Mouse (Mus musculus) ES-E14 (cell line): ENCODE data around the gene Gm47995.
"Not testable (repeated sequence)": the region's sequence is repeated elsewhere in the genome, so short reads cannot be mapped to it uniquely, and the experiment has no call there.

Source experiments
- CHD2 ChIP-seq: IDR thresholded peaks from 2 replicates; pipeline ENCODE4 v1.6.1; 2014; ENCODE audit warnings: mild to moderate bottlenecking, low read depth, low read length, inconsistent platforms
- HCFC1 ChIP-seq: IDR thresholded peaks from 2 replicates; pipeline ENCODE4 v1.6.1; 2012; ENCODE audit warnings: low read length, inconsistent platforms, borderline replicate concordance; ENCODE audit not compliant: insufficient read depth
- MAFK ChIP-seq: IDR thresholded peaks from 2 replicates; pipeline ENCODE4 v1.6.1; 2014; ENCODE audit warnings: mild to moderate bottlenecking, low read depth, low read length, inconsistent platforms; ENCODE audit not compliant: insufficient read depth
- ZC3H11A ChIP-seq: IDR thresholded peaks from 2 replicates; pipeline ENCODE4 v1.6.1; 2012; ENCODE audit warnings: low read depth, mild to moderate bottlenecking, inconsistent platforms, low read length, borderline replicate concordance

- TF ChIP-seq ZC3H11A, CHD2, HCFC1, MAFK: not testable (repeated sequence)
Measured at GRCm38 (mm10) chr1:151186879-151187424, 11.3 kb upstream of the Gm47995 start.
